Comparison of ENCODE assay signal across 10 mouse cellular contexts in the genomic region with DNA sequence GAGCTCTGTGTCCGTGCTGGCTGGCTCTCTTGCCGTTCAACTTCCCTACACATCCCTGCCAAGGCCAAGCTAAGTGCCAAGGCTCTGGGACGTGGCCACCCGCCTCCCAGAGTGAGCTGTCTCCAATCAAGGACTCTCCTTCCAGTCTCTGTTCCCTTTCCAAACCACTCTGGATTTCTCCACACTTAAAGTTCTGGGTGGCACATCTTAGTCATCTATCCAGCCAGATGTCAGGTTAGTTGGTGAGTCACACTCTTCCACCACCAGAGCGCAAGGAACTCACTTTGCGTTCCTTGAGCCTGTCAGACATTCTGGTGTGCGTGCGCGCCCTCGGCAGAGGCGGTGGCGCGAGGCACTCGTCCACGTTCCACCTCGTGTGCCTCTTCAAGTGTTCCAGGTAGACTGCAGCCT. TPM values are rescaled to one million over a fixed set of nuclear protein-coding genes. Genes with fewer than 3 reads are reported as not detected.
A peak's percentile ranks its signal among the peaks of the same experiment; 100 is the strongest.
DNase-seq lines count a peak whose midpoint lies in the region; ATAC-seq and TF ChIP-seq lines count a peak whose summit lies in the region.
"Had no signal": no experiment of that assay in that cellular context is flagged by ENCODE, and none has a peak within 500 bp of the region (broad histone marks: within the 10 kb centered on the region; RNA-seq: fewer than 3 reads in every experiment).

No protein-coding gene starts in this region.

- peak; percentile 40 for ATAC-seq in granulocyte monocyte progenitor cell, adult 5-6 weeks (replicated peaks; ENCODE audit: poor library complexity, severe bottlenecking)
- no peak for ATAC-seq in limb, embryonic 14.5 days (ENCODE audit: low FRiP score, low read depth)
- no peak for ATAC-seq in CD4-positive, CD25-positive, alpha-beta regulatory T cell, adult 4 months
- ATAC-seq: intestine, embryonic 15.5 days had no signal

- no peaks in the 10 kb centered on the region for H3K36me3 ChIP-seq in limb, embryonic 14.5 days (ENCODE audit: control insufficient read depth, insufficient read depth, low read length)
- H3K36me3 ChIP-seq: intestine, embryonic 15.5 days; stomach, embryonic 15.5 days had no signal

- H3K9me3 ChIP-seq in limb, embryonic 14.5 days (ENCODE audit: control insufficient read depth, low read length): no peaks in the 10 kb centered on the region
- H3K9me3 ChIP-seq: intestine, embryonic 15.5 days; stomach, embryonic 15.5 days had no signal

- under 1% methylated on average over 16 of the region's 16 CpGs for WGBS in limb, embryonic 14.5 days

- no peak for TF ChIP-seq POLR2A in limb, embryonic 14.5 days (IDR thresholded peaks at IDR 0.05; ENCODE audit: borderline replicate concordance, extremely low read depth, insufficient read depth, insufficient read length)

- H3K27me3 ChIP-seq in limb, embryonic 14.5 days (ENCODE audit: control insufficient read depth, insufficient read depth, low read length): peaks cover 89% of the 10 kb centered on the region

- peaks cover 12% of the 10 kb centered on the region for H3K4me1 ChIP-seq in limb, embryonic 14.5 days (ENCODE audit: control insufficient read depth, insufficient read depth, low read length)

- no peak overlapping the region for H3K9ac ChIP-seq in limb, embryonic 14.5 days (ENCODE audit: low read depth, low read length, severe bottlenecking)
- H3K9ac ChIP-seq: intestine, embryonic 15.5 days; stomach, embryonic 15.5 days had no signal

- peak; percentile 74 for DNase-seq in ES-CJ7 (ENCODE audit: low read depth, low spot score)
- peak; percentile 80 for DNase-seq in adrenal gland, adult 2 months
- no peak for DNase-seq in limb, embryonic 14.5 days (ENCODE audit: low spot score)
- DNase-seq in thymus, postnatal 0 days (ENCODE audit: low spot score): no peak
- DNase-seq in urinary bladder, postnatal 14 days (ENCODE audit: low spot score): no peak
- DNase-seq: lung, postnatal 4 days had no signal

- no peak overlapping the region for H3K27ac ChIP-seq in limb, embryonic 14.5 days (replicated peaks; ENCODE audit: low read depth, low read length)
- H3K27ac ChIP-seq: intestine, embryonic 15.5 days; stomach, embryonic 15.5 days had no signal

- 0 out of 2 replicates have a peak overlapping the region, but pooled peaks have one; percentile 35 for H3K4me2 ChIP-seq in limb, embryonic 14.5 days (replicated peaks; ENCODE audit: low read depth, low read length, severe bottlenecking)
- H3K4me2 ChIP-seq: stomach, embryonic 15.5 days had no signal

- no peak overlapping the region for H3K4me3 ChIP-seq in limb, embryonic 14.5 days (replicated peaks; ENCODE audit: low read length)
- H3K4me3 ChIP-seq: intestine, embryonic 15.5 days; stomach, embryonic 15.5 days had no signal

RNA-seq across cellular contexts. Expression of gene Helt, which starts 0.7 kb away (rescaled TPM):
- total RNA-seq in adrenal gland, adult 2 months (2021): not detected
- 0.16 and 0.42 TPM in 2 replicates for polyA plus RNA-seq in adrenal gland, adult 2 months (2012; rRNA removed)
- not detected in 2 replicates for total RNA-seq in granulocyte monocyte progenitor cell, adult 5-6 weeks (2014; fragmentation: Nextera tagmentation)
- not detected in 2 replicates for total RNA-seq in granulocyte monocyte progenitor cell, adult 5-6 weeks (2017)
- 0.05 TPM in 1 of 2 replicates, not detected in the other for polyA plus RNA-seq in limb, embryonic 14.5 days (2012; rRNA removed)
- not detected in 2 replicates for polyA plus RNA-seq in limb, embryonic 14.5 days (2014; fragmentation: Nextera tagmentation; extraction: Ambion mirVana)
- polyA plus RNA-seq in thymus, postnatal 0 days (2015; fragmentation: Nextera tagmentation; extraction: Ambion mirVana): 0.23 TPM in 1 of 2 replicates, not detected in the other
- polyA plus RNA-seq in CD4-positive, CD25-positive, alpha-beta regulatory T cell, adult 4 months (2017; shearing (Covaris generic)): not detected
- polyA plus RNA-seq: intestine, embryonic 15.5 days had no signal

Comparison
In these comparisons a context has a peak if more than half of its experiments do, and no peak if none do; other contexts are left out.
1. DNase-seq: peak in ES-CJ7 (single experiment) and adrenal gland, adult 2 months (single experiment); none in limb, embryonic 14.5 days (single experiment), thymus, postnatal 0 days (single experiment) and urinary bladder, postnatal 14 days (single experiment).